Mouse (Mus musculus) natural killer cell, adult 2 months (primary cell): Measurements from ENCODE around the gene Npas3.

Experiments used
- DNase-seq, 2 experiments: peaks; one replicate each; pipeline ENCODE4 v3.0.0; 2022; ENCODE audit warnings: low spot score in 2 of 2

Gene Npas3

DNA sequence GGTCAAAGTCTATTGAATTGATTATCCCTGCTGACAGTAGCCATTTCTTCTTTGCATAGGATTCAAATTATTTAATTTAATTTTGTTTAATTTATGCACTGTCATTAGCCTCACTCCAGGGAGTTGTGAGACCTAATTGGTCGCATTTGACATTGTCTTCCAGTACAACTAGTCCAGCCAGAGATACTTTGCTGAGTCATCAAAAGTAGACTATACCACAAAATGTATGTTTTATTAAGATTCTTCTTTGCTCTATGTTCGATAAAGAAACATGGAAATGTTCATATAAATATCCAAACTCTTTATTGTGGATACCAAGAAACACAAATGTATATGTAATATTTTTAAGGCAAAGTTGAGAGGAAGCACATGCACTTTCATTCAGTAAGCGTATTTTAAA is 446.8 kb downstream of the Npas3 start:
- no peak for DNase-seq

DNA sequence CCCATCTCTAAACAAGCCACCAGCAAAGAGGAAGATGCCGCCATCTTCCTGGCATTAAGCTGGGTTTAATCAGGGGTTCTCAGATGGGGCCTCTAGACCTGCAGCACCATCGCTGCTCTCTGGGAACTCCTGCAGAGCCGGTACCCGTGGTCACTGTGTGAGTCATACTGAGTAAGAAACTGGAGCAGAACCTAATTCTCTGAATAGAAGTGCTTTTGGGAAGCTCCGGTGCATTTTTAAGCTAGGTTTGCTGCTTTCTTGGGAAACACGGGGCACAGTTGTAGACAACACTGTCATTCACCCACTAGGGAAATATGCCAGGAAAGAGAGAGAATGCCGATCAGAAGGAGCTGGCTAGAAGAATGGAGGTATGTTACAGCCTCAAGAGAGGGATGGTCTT is 449.2 kb downstream of the Npas3 start:
- DNase-seq, result no peak

- DNase-seq, result no peak
Observed at GRCm38 (mm10) chr12:53698483-53699227, 450.2 kb downstream of the Npas3 start.

- DNase-seq, result no peak
Observed at GRCm38 (mm10) chr12:53719896-53720295, 471.4 kb downstream of the Npas3 start.

- no peak for DNase-seq
Observed at GRCm38 (mm10) chr12:53722156-53722555, 473.7 kb downstream of the Npas3 start.

DNA sequence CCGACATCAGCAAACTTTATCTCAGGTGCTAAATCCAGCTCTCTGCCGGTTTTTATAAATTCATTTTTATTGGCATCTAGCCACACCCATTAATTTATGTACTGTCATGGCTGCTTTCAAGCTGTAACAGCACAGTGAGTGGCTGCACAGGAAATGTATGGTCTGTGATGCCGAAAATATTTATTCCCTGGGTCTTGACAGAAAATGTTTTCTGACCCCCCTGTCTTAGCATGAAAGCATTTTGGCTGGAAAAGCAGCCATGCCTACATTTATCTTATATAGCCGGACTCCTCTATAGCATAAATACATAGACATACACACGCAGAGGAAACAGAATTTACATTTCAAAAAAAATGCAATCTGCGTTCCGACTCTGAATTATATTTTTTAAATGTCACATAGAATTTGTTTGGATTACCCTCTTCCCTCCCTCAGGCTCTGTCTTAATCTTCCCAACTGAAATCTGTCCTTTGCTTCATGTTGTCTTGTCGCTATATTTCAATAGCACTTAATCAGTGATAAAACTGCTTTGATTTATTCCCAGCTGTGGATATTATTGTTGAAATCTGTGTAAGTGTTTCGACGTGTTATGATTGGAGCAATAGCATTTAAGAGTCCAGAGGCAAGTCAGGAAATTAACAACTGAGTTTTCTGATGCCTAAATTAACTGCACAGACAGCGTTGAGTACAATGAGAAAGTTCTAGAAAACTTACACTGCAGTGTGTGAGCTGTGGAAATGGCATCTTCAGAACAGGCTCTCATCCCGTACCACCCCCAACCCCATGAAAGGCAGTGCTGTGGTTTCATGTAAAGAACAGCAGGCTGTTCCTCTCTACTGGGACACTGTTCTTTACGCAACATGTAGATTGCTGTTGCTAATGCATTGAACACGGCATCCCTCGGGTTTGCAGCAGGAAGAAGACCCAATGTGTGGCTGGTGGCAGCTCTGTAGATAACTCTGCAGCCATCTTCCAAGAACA is 474.5 kb downstream of the Npas3 start:
- no peak for DNase-seq

DNA sequence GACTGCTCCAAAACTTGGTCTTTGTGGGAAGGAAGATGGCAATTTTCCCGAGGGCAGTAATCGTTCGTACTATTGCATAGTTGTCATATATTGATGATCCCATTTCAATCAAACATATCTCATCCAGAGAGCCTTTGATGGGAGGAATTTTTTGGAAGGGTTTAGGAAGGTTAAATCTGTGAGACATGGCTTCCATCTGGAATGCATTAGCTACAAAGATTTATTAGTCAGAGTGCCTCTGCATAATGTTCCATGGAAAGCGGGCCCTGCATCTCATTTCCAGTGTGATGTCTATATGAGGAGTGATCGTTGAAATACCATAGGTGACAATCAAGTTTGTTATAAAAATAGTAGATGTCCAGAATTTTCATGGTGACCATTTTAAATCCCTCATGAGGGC is 480.8 kb downstream of the Npas3 start:
- no peak for DNase-seq

- DNase-seq, result no peak
Observed at GRCm38 (mm10) chr12:53738549-53739292, 490.2 kb downstream of the Npas3 start.

DNA sequence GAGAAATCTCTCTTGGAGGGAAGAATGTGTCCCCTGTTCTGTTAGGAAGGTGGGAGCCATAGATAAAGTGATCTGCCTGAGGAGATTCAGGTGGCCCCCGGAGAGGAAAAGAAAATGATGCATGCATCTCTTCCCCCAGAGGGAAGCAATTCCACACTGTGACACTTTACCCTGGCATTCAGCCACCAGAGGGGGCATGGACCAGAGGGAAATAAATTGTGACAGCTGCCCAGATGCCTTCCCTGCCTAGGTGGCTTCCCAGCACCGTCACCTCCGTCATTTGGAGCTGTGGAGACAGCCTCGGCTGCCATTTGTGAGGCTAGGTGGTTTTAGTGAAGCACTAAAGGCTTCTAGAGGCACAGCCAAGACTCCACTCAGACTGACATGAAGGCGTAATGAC is 498.2 kb downstream of the Npas3 start:
- no peak for DNase-seq

- DNase-seq, result no peak
Observed at GRCm38 (mm10) chr12:53749375-53749774, 500.9 kb downstream of the Npas3 start.

GRCm38 (mm10) chr12:53752281-53753072 is 504.0 kb downstream of the Npas3 start:
- no peak for DNase-seq

GRCm38 (mm10) chr12:53753368-53753937 is 505.0 kb downstream of the Npas3 start:
- DNase-seq, result no peak

DNA sequence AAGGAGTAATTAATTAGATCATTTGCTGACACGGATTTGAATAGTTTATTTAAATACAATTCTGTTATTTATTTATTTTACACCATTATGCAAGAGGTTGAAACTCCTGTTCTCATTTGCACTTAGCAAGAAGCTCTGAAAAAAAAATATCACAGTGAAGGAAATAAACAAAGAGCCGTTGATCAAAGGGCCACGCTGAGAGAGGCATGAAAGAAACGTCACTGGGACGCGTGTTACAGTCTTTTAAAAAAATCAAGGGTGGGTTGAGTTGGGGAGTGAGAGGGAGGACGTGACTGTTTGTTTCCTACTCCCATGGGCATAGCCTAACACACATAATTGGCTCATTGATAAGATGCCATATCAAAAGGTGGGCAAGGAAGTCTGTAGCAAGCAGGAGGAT is 505.8 kb downstream of the Npas3 start:
- no peak for DNase-seq

DNA sequence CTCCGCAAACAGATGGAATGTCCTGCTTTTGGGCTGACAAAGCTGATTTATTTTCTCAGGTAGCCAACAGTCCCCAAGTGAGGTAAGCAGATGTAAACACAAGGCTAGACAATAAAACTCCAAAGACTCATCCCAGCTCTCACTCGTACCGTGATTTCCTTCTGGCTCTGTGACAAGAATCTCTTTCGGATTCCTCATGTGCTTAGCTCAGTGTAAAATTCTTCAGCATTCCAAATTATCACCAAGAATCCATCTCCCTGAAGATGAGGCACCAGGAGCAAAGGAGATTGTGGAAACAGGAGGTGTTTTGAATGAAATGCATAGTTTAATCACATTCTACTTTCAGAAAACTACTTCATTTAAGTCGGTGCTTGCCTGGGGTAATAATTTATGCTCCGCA is 509.2 kb downstream of the Npas3 start:
- no peak for DNase-seq

- no peak for DNase-seq
Observed at GRCm38 (mm10) chr12:53758356-53758755, 509.9 kb downstream of the Npas3 start.

GRCm38 (mm10) chr12:53764143-53764542 is 515.7 kb downstream of the Npas3 start:
- DNase-seq, result no peak

DNA sequence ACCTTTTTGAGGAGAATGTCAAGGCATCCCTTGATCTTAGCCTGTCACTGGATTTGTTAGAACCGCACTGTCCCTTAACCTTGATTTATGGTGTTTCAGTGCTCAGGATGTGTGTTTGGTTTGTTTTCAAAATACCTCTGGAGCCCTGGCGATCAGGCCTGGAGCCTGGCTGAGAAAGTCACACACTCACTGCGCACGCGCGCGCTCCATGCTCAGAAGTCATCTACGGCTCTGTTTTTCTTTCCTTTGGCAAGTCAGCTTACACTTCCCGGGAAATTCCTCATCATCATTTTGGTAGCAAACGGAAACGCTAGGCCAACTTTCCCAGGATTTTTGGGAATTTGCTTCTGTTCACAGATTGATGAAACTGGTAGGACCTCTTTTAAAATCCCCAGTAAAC is 519.9 kb downstream of the Npas3 start:
- no peak for DNase-seq

GRCm38 (mm10) chr12:53771394-53771936 is 523.0 kb downstream of the Npas3 start:
- no peak for DNase-seq

- DNase-seq, result no peak
Observed at GRCm38 (mm10) chr12:53781850-53782552, 533.5 kb downstream of the Npas3 start.

DNA sequence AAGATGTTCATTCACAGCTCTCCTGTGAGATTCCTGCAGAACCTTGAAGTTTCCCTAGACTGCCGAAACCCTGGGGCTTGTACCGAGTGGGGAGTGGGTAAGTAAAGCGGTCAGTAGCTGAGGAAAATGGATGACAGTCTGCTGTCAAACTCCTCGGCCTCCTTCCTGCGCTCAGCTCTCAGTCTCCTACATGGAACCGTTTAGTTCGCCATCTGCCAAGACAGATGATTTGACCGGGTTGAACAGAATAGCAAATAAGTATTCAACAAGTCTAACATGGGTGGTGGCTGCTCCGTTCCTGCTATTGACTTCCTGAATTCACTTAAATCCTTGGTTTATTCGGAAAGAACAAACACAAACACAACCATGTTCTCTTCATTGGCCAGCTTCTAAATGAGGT is 541.0 kb downstream of the Npas3 start:
- DNase-seq, result no peak
